Mouse (Mus musculus) hindbrain, postnatal 0 days (tissue): ENCODE data around the gene Ntm. TPM values are rescaled to one million over a fixed set of nuclear protein-coding genes. Genes with fewer than 3 reads are reported as not detected.
A peak's percentile ranks its signal among the peaks of the same experiment; 100 is the strongest.

Experiments
- ATAC-seq: fragments of 200-750 bp; cut with Nextera tagmentation; 2 replicates; pipeline ENCODE4 v1.8.0; 2017; ENCODE audit warnings: mild to moderate bottlenecking, moderate TSS enrichment, moderate library complexity
- DNase-seq: peaks from one replicate; pipeline ENCODE4 v3.0.0-alpha.2; 2015; ENCODE audit warnings: low spot score
- H3K27ac ChIP-seq: fragments of 300-500 bp; sonication (generic); 2 replicates; pipeline ENCODE4 v1.5.1; 2014; ENCODE audit warnings: mild to moderate bottlenecking
- H3K27me3 ChIP-seq: fragments of 300-500 bp; sonication (generic); 2 replicates; pipeline ENCODE4 v1.6.1; 2014; ENCODE audit warnings: low read length, mixed read lengths; ENCODE audit not compliant: insufficient read depth
- H3K36me3 ChIP-seq: fragments of 300-500 bp; sonication (generic); 2 replicates; pipeline ENCODE4 v1.6.1; 2014; ENCODE audit warnings: low read length, mixed read lengths; ENCODE audit not compliant: insufficient read depth
- H3K4me1 ChIP-seq: fragments of 300-500 bp; sonication (generic); 2 replicates; pipeline ENCODE4 v1.6.1; 2014; ENCODE audit warnings: antibody characterized with exemption, low read length, mixed read lengths; ENCODE audit not compliant: insufficient read depth
- H3K4me2 ChIP-seq: fragments of 300-500 bp; sonication (generic); 2 replicates; pipeline ENCODE4 v1.6.1; 2014; ENCODE audit warnings: low read depth, mild to moderate bottlenecking, low read length, moderate library complexity, mixed read lengths
- H3K4me3 ChIP-seq: fragments of 300-500 bp; sonication (generic); 2 replicates; pipeline ENCODE4 v1.5.1; 2014; ENCODE audit warnings: low read length
- H3K9ac ChIP-seq: fragments of 300-500 bp; sonication (generic); replicated peaks from 2 replicates; pipeline ENCODE4 v1.6.1; 2014; ENCODE audit warnings: mild to moderate bottlenecking, low read length, moderate library complexity, mixed read lengths
- H3K9me3 ChIP-seq: fragments of 300-500 bp; sonication (generic); 2 replicates; pipeline ENCODE4 v1.6.1; 2016; ENCODE audit warnings: low read length, mixed read lengths
- CTCF ChIP-seq: IDR thresholded peaks from 2 replicates; pipeline ENCODE4 v1.5.1; 2016; ENCODE audit warnings: antibody characterized with exemption, control low read depth, low read depth
- WGBS: fragments of 180-500 bp; shearing (Covaris S2); extraction: QIAGEN DNeasy Blood & Tissue Kit; methylation state at CpG from one replicate; pipeline ENCODE4 v1.1.7; 2014; 5-methylcytosine and 5-hydroxymethylcytosine counted together
- polyA plus RNA-seq: library from polyadenylated mRNA; unstranded; fragments of >200 nt; fragmentation: Nextera tagmentation; extraction: Ambion mirVana; gene quantifications from 2 replicates; pipeline ENCODE4 v1.2.1, GENCODE M21; 2015
- total RNA-seq: library from RNA; depleted of rRNA; stranded (reverse); fragments of >200 nt; gene quantifications from 2 replicates; pipeline ENCODE4 v1.2.3, GENCODE M21; 2014

The Ntm gene
- total and polyA plus RNA-seq, 2 experiments from 2014 or later = 208 to 268 TPM

DNA sequence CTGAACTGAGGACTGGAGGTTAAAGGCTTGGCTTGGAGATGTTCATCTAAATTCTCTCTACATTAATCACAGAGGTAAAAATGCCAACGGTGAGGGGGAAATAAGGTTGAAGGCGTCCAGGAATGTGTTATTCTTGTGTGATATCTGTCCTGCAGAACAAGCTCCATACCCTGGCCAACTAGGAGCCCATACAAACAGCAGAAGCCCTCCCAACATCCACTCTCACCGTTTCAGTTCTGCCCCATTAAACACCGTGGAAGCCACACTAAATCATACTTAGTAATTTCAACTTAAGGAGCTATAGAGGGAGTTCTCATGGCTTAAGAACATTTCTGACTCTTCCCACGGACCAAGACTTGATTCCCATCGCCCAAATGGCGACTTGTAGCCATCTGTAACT lies 620.6 kb downstream of the Ntm start:
- H3K4me1 ChIP-seq = no peaks in the 10 kb centered on the region
- ATAC-seq (no peak), DNase-seq (no peak)
- no peaks in the 10 kb centered on the region for H3K9me3 ChIP-seq
- H3K36me3 ChIP-seq = no peaks in the 10 kb centered on the region
- H3K27ac ChIP-seq = no peak overlapping the region
- H3K4me3 ChIP-seq = no peak overlapping the region
- H3K4me2 ChIP-seq = no peak overlapping the region
- TF ChIP-seq CTCF = no peak
- H3K27me3 ChIP-seq = no peaks in the 10 kb centered on the region
- WGBS = 87% methylated on average over 7 of the region's 7 CpGs
- no peak overlapping the region for H3K9ac ChIP-seq

DNA sequence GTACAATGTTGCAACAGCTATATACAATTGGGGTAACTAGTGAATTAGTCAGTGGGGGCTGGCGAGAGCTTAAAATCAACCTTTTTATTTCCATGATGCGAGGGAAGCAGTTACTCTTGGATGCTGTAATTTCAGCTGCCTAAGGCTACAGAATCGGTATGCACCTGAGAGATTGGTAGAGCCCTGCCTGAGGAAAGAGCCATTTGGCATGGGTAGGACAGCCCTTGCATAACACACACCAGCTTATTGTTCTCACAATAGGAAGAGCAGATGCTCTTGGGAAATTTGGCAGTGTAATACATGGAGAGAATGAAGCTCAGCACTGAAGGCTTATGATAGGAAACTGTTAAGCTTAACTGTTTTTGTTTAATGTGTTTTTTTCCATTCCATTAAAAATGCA lies 621.6 kb downstream of the Ntm start:
- Histone ChIP-seq H3K9me3 (no peaks in the 10 kb centered on the region), H3K4me2 (no peak overlapping the region), H3K4me3 (no peak overlapping the region), H3K27ac (no peak overlapping the region), H3K4me1 (no peaks in the 10 kb centered on the region), H3K36me3 (no peaks in the 10 kb centered on the region), H3K9ac (no peak overlapping the region), H3K27me3 (no peaks in the 10 kb centered on the region)
- WGBS = 81% methylated on average over 3 of the region's 3 CpGs
- TF ChIP-seq CTCF = no peak
- DNase-seq (no peak), ATAC-seq (no peak)

DNA sequence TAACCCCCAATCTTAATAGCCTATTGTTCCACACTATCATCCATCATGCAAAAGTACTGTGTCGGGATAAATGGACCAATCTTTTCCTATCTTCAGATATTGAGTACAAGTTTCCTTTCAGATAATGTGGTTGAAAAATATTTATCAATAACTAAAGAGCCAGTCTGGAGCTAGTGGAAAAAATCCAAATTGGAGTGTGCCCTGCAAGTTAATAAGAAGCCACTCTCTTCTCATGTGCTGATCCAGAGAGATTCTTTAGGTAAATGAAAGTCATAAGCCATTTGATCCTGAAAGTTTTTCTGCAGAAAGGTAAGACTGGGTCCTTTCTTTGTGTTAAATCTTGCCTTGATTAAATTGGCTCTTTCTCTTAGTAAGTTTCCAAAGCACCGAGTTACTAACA lies 627.3 kb downstream of the Ntm start:
- no peaks in the 10 kb centered on the region for H3K9me3 ChIP-seq
- no peaks in the 10 kb centered on the region for H3K4me1 ChIP-seq
- 74% methylated on average over 2 of the region's 2 CpGs for WGBS
- no peak overlapping the region for H3K27ac ChIP-seq
- ATAC-seq (no peak), DNase-seq (no peak)
- no peaks in the 10 kb centered on the region for H3K36me3 ChIP-seq
- no peak overlapping the region for H3K4me2 ChIP-seq
- no peak overlapping the region for H3K9ac ChIP-seq
- H3K27me3 ChIP-seq = no peaks in the 10 kb centered on the region
- TF ChIP-seq CTCF = no peak
- no peak overlapping the region for H3K4me3 ChIP-seq

DNA sequence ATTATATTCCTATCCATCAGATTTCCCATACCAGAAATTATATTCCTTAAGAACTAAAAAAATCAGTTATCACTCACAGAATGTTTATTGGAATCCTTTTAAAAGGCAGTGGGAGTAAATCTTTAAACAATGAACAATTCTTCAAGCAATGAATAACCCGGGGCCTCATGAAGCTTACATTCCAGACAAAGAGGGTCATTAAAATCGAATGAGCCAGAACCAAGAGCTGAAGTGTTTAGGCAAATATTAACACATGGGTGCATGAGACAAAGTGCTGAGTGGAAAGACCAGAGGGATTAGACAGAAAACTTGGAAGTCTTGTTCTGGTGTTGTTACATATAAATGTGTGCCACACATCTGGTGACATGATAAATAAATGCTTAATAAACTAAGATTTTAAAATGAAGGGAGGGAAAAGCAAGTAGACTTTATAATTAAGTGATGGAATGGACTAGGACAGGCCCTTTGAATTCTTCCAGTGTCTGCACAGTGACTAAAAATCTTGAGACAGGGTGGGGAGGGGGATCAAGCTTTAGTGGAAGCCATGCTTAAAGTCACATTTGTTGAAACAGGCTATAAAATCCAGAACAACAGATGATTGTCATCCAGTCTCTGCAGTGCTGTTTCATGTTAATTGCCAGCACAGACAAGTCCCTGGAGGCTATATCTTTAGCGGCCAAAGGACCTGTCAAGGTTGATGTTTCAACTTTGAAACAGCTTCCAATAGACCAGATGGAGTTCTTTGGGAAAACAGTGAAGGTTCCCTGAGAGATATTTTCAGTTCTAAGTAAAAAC lies 630.4 kb downstream of the Ntm start:
- Histone ChIP-seq H3K9ac (no peak overlapping the region), H3K27me3 (no peaks in the 10 kb centered on the region), H3K4me1 (no peaks in the 10 kb centered on the region), H3K4me3 (no peak overlapping the region), H3K36me3 (no peaks in the 10 kb centered on the region), H3K27ac (no peak overlapping the region), H3K9me3 (no peaks in the 10 kb centered on the region), H3K4me2 (no peak overlapping the region)
- peak; percentile 45 for DNase-seq
- 33% methylated on average over 3 of the region's 3 CpGs for WGBS
- ATAC-seq = no peak
- no peak for TF ChIP-seq CTCF

DNA sequence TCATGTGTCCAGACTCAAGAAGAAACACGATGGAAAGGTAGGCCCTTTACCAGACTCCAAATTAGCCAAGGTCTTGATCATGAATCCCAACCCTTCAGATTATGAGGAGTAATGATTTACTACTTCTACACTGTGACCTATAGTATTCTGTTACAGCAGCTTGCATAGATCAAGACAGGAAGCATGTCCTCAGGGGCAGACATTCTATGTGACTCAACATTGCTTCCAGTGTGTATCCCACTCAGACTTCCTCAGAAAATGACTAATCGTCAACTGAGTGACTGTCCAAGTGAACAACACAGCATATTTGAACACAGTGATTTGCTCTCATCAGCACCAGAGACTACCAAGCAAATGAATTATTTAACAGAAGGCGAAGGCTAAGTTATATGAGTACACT lies 632.5 kb downstream of the Ntm start:
- no peak for TF ChIP-seq CTCF
- no peak overlapping the region for H3K4me3 ChIP-seq
- no peaks in the 10 kb centered on the region for H3K9me3 ChIP-seq
- WGBS = 94% methylated on average over 3 of the region's 3 CpGs
- DNase-seq (no peak), ATAC-seq (no peak)
- H3K9ac ChIP-seq = no peak overlapping the region
- H3K4me1 ChIP-seq = no peaks in the 10 kb centered on the region
- no peak overlapping the region for H3K27ac ChIP-seq
- no peaks in the 10 kb centered on the region for H3K36me3 ChIP-seq
- H3K27me3 ChIP-seq = no peaks in the 10 kb centered on the region
- no peak overlapping the region for H3K4me2 ChIP-seq

GRCm38 (mm10) chr9:29326283-29326682 lies 636.7 kb downstream of the Ntm start:
- Histone ChIP-seq H3K36me3 (no peaks in the 10 kb centered on the region), H3K9me3 (no peaks in the 10 kb centered on the region), H3K9ac (no peak overlapping the region), H3K27ac (no peak overlapping the region), H3K4me3 (no peak overlapping the region), H3K4me2 (no peak overlapping the region), H3K27me3 (no peaks in the 10 kb centered on the region), H3K4me1 (no peaks in the 10 kb centered on the region)
- TF ChIP-seq CTCF = no peak
- WGBS = 92% methylated on average over 3 of the region's 3 CpGs
- ATAC-seq = no peak
- DNase-seq = no peak

GRCm38 (mm10) chr9:29325137-29325536 lies 637.8 kb downstream of the Ntm start:
- ATAC-seq = no peak
- H3K4me2 ChIP-seq = no peak overlapping the region
- no peaks in the 10 kb centered on the region for H3K4me1 ChIP-seq
- H3K9ac ChIP-seq = no peak overlapping the region
- no peak for DNase-seq
- no peak overlapping the region for H3K27ac ChIP-seq
- no peaks in the 10 kb centered on the region for H3K36me3 ChIP-seq
- H3K4me3 ChIP-seq = no peak overlapping the region
- TF ChIP-seq CTCF = no peak
- H3K9me3 ChIP-seq = no peaks in the 10 kb centered on the region
- no peaks in the 10 kb centered on the region for H3K27me3 ChIP-seq
- WGBS = 62% methylated on average over 8 of the region's 8 CpGs
